Mouse (Mus musculus): ENCODE measurements around the gene Vmn1r107. TPM values are rescaled to one million over a fixed set of nuclear protein-coding genes. Genes with fewer than 3 reads are reported as not detected.

Gene Vmn1r107
- polyA plus RNA-seq (2012; fragmentation: generic; extraction: Trizol), result not detected

GRCm38 (mm10) chr7:20668618-20669017, at the start of gene Vmn1r107:
Gene Vmn1r107 (plus strand): TSS chr7:20668918.

GRCm38 (mm10) chr7:20703116-20703515, 34.4 kb downstream of the Vmn1r107 start, which contains the start of gene Vmn1r111:
Gene Vmn1r111 (minus strand): TSS chr7:20703216.

Other genes starting within 250 kb of the Vmn1r107 start
- not detected for gene Vmn1r101, start 226.3 kb upstream of the Vmn1r107 start, polyA plus RNA-seq (2012; fragmentation: generic; extraction: Trizol)
- gene Gm10670, start 194.0 kb upstream of the Vmn1r107 start, polyA plus RNA-seq (2012; fragmentation: generic; extraction: Trizol), result not detected
- gene Vmn1r103, start 158.4 kb upstream of the Vmn1r107 start, polyA plus RNA-seq (2012; fragmentation: generic; extraction: Trizol), result not detected
- not detected for gene Vmn1r104, start 135.1 kb upstream of the Vmn1r107 start, polyA plus RNA-seq (2012; fragmentation: generic; extraction: Trizol)
- gene Gm5726, start 123.2 kb upstream of the Vmn1r107 start, polyA plus RNA-seq (2012; fragmentation: generic; extraction: Trizol), result not detected
- not detected for gene Gm4141, start 92.7 kb upstream of the Vmn1r107 start, polyA plus RNA-seq (2012; fragmentation: generic; extraction: Trizol)
- gene Gm4513, start 69.9 kb upstream of the Vmn1r107 start, polyA plus RNA-seq (2012; fragmentation: generic; extraction: Trizol), result not detected
- gene Vmn1r111, start 34.3 kb downstream of the Vmn1r107 start, polyA plus RNA-seq (2012; fragmentation: generic; extraction: Trizol), result not detected
- not detected for gene Gm10668, start 61.7 kb downstream of the Vmn1r107 start, polyA plus RNA-seq (2012; fragmentation: generic; extraction: Trizol)
- gene Vmn1r112, start 102.3 kb downstream of the Vmn1r107 start, polyA plus RNA-seq (2012; fragmentation: generic; extraction: Trizol), result not detected
- gene Vmn1r113, start 118.4 kb downstream of the Vmn1r107 start, polyA plus RNA-seq (2012; fragmentation: generic; extraction: Trizol), result not detected
- not detected for gene Vmn1r114, start 143.3 kb downstream of the Vmn1r107 start, polyA plus RNA-seq (2012; fragmentation: generic; extraction: Trizol)
- not detected for gene Vmn1r115, start 176.1 kb downstream of the Vmn1r107 start, polyA plus RNA-seq (2012; fragmentation: generic; extraction: Trizol)
- gene Vmn1r116, start 203.3 kb downstream of the Vmn1r107 start, polyA plus RNA-seq (2012; fragmentation: generic; extraction: Trizol), result not detected
- gene Vmn1r117, start 215.2 kb downstream of the Vmn1r107 start, polyA plus RNA-seq (2012; fragmentation: generic; extraction: Trizol), result not detected
- gene Vmn1r118, start 243.4 kb downstream of the Vmn1r107 start, polyA plus RNA-seq (2012; fragmentation: generic; extraction: Trizol), result not detected